Mouse (Mus musculus) limb, embryonic 14.5 days (tissue): Measurements from ENCODE around the gene Kank4. TPM values are rescaled to one million over a fixed set of nuclear protein-coding genes. Genes with fewer than 3 reads are reported as not detected.
A peak's percentile ranks its signal among the peaks of the same experiment; 100 is the strongest.

Source experiments
- ATAC-seq: fragments of 200-750 bp; cut with Nextera tagmentation; 2 replicates; pipeline ENCODE4 v1.8.0; 2017; ENCODE audit warnings: low read depth, moderate number of reproducible peaks, moderate TSS enrichment; ENCODE audit not compliant: low FRiP score
- DNase-seq: peaks from one replicate; pipeline ENCODE4 v3.0.0-alpha.2; 2015; ENCODE audit warnings: low spot score
- H3K27ac ChIP-seq: fragments of 300-500 bp; sonication (generic); replicated peaks from 2 replicates; pipeline ENCODE4 v1.5.1; 2014; ENCODE audit warnings: low read depth, mild to moderate bottlenecking, low read length, moderate library complexity, mixed read lengths
- H3K27me3 ChIP-seq: fragments of 300-500 bp; sonication (generic); 2 replicates; pipeline ENCODE4 v1.6.1; 2014; ENCODE audit warnings: low read length, mixed read lengths; ENCODE audit not compliant: control insufficient read depth, insufficient read depth
- H3K36me3 ChIP-seq: fragments of 300-500 bp; sonication (generic); 2 replicates; pipeline ENCODE4 v1.6.1; 2014; ENCODE audit warnings: mild to moderate bottlenecking, low read length, moderate library complexity, mixed read lengths; ENCODE audit not compliant: control insufficient read depth, insufficient read depth
- H3K4me1 ChIP-seq: fragments of 300-500 bp; sonication (generic); 2 replicates; pipeline ENCODE4 v1.6.1; 2014; ENCODE audit warnings: antibody characterized with exemption, low read length, mixed read lengths; ENCODE audit not compliant: control insufficient read depth, insufficient read depth
- H3K4me2 ChIP-seq: fragments of 300-500 bp; sonication (generic); replicated peaks from 2 replicates; pipeline ENCODE4 v1.6.1; 2014; ENCODE audit warnings: low read depth, mild to moderate bottlenecking, low read length, moderate library complexity; ENCODE audit not compliant: severe bottlenecking
- H3K4me3 ChIP-seq: fragments of 300-500 bp; sonication (generic); replicated peaks from 2 replicates; pipeline ENCODE4 v1.5.1; 2014; ENCODE audit warnings: low read length
- H3K9ac ChIP-seq: fragments of 300-500 bp; sonication (generic); 2 replicates; pipeline ENCODE4 v1.6.1; 2014; ENCODE audit warnings: mild to moderate bottlenecking, low read depth, low read length, moderate library complexity; ENCODE audit not compliant: severe bottlenecking
- H3K9me3 ChIP-seq: fragments of 300-500 bp; sonication (generic); 2 replicates; pipeline ENCODE4 v1.6.1; 2016; ENCODE audit warnings: low read length; ENCODE audit not compliant: control insufficient read depth
- POLR2A ChIP-seq: fragments of 200-500 bp; IDR thresholded peaks from 2 replicates; pipeline ENCODE4 v1.8.0; 2012; ENCODE audit warnings: inconsistent platforms, mild to moderate bottlenecking, moderate library complexity, borderline replicate concordance; ENCODE audit not compliant: insufficient read depth, insufficient read length; ENCODE audit errors: extremely low read depth
- WGBS: fragments of 180-500 bp; shearing (Covaris S2); extraction: QIAGEN DNeasy Blood & Tissue Kit; methylation state at CpG from one replicate; pipeline ENCODE4 v1.1.7; 2014; 5-methylcytosine and 5-hydroxymethylcytosine counted together
- polyA plus RNA-seq, 2 experiments: library from polyadenylated mRNA; depleted of rRNA in 1 of 2; stranded (reverse) in 1 of 2; unstranded in 1 of 2; fragments of >200 nt; fragmentation: Nextera tagmentation in 1 of 2; extraction: Ambion mirVana in 1 of 2; gene quantifications; 2 replicates each; pipeline versions ENCODE4 v1.2.1 to v1.2.3; 2012 to 2014

Gene Kank4
- polyA plus RNA-seq, 2 experiments = 3.7 to 11.6 TPM

GRCm38 (mm10) chr4:98800824-98801223 lies 16.5 kb downstream of the Kank4 start:
- Histone ChIP-seq H3K9me3 (no peaks in the 10 kb centered on the region), H3K27me3 (no peaks in the 10 kb centered on the region), H3K36me3 (0 out of 2 replicates have a peak, but pooled peaks cover 4% of the 10 kb centered on the region), H3K4me2 (no peak overlapping the region), H3K27ac (0 out of 2 replicates have a peak overlapping the region, but pooled peaks have one; percentile 38), H3K4me1 (peaks cover 57% of the 10 kb centered on the region), H3K9ac (no peak overlapping the region), H3K4me3 (no peak overlapping the region)
- WGBS = 45% methylated on average over 8 of the region's 8 CpGs
- DNase-seq = no peak
- no peak for TF ChIP-seq POLR2A
- no peak for ATAC-seq

- peak; percentile 66 for ATAC-seq
These were observed 20.6 kb downstream of the Kank4 start for GRCm38 (mm10) chr4:98796591-98797341.

GRCm38 (mm10) chr4:98795241-98795640 lies 22.1 kb downstream of the Kank4 start:
- Histone ChIP-seq H3K4me1 (peaks cover 41% of the 10 kb centered on the region), H3K27ac (no peak overlapping the region), H3K9me3 (no peaks in the 10 kb centered on the region), H3K36me3 (0 out of 2 replicates have a peak, but pooled peaks cover 3% of the 10 kb centered on the region), H3K4me3 (no peak overlapping the region), H3K27me3 (no peaks in the 10 kb centered on the region), H3K4me2 (no peak overlapping the region), H3K9ac (no peak overlapping the region)
- no peak for DNase-seq
- WGBS = 80% methylated on average over 2 of the region's 2 CpGs
- no peak for ATAC-seq
- TF ChIP-seq POLR2A = no peak

More at GRCm38 (mm10) chr4:98796591-98797341, 20.6 kb downstream of the Kank4 start:
- DNase-seq = peak; percentile 45
- Histone ChIP-seq H3K36me3 (0 out of 2 replicates have a peak, but pooled peaks cover 4% of the 10 kb centered on the region), H3K4me1 (peaks cover 47% of the 10 kb centered on the region), H3K9ac (no peak overlapping the region), H3K4me2 (no peak overlapping the region), H3K4me3 (no peak overlapping the region), H3K27me3 (no peaks in the 10 kb centered on the region), H3K27ac (peak overlapping the region; percentile 34), H3K9me3 (no peaks in the 10 kb centered on the region)
- TF ChIP-seq POLR2A = no peak
- WGBS = 55% methylated on average over 11 of the region's 11 CpGs

GRCm38 (mm10) chr4:98793486-98793885 lies 23.9 kb downstream of the Kank4 start:
- WGBS = 91% methylated on average over 9 of the region's 9 CpGs
- ATAC-seq (no peak), DNase-seq (no peak)
- Histone ChIP-seq H3K27me3 (no peaks in the 10 kb centered on the region), H3K27ac (no peak overlapping the region), H3K9ac (no peak overlapping the region), H3K4me2 (no peak overlapping the region), H3K4me1 (peaks cover 56% of the 10 kb centered on the region), H3K36me3 (no peaks in the 10 kb centered on the region), H3K9me3 (no peaks in the 10 kb centered on the region), H3K4me3 (no peak overlapping the region)
- TF ChIP-seq POLR2A = no peak

GRCm38 (mm10) chr4:98790721-98791120 lies 26.6 kb downstream of the Kank4 start:
- Histone ChIP-seq H3K9me3 (no peaks in the 10 kb centered on the region), H3K27me3 (no peaks in the 10 kb centered on the region), H3K36me3 (no peaks in the 10 kb centered on the region), H3K9ac (no peak overlapping the region), H3K4me3 (no peak overlapping the region), H3K27ac (0 out of 2 replicates have a peak overlapping the region, but pooled peaks have one; percentile 33), H3K4me1 (peaks cover 51% of the 10 kb centered on the region), H3K4me2 (peak overlapping the region; percentile 45; the same call in 1 of the 2 replicates)
- DNase-seq (no peak), ATAC-seq (no peak)
- WGBS = 47% methylated on average over 1 of the region's 1 CpGs
- TF ChIP-seq POLR2A = no peak
